ENCODE assay signal across 8 mouse cellular contexts in genomic region chr11:117655292-117656076, GRCm38 (mm10). TPM values are rescaled to one million over a fixed set of nuclear protein-coding genes. Genes with fewer than 3 reads are reported as not detected.
DNase-seq lines count a peak whose midpoint lies in the region; ATAC-seq and TF ChIP-seq lines count a peak whose summit lies in the region.

No protein-coding gene starts in this region.

- peak in 1 of 2 experiments; percentile 55; a peak in 2 of 4 replicates for TF ChIP-seq CTCF in CH12.LX (conservative IDR thresholded peaks at IDR 0.05 in 1 of 2, IDR thresholded peaks at IDR 0.05 in 1 of 2; ENCODE audit: low read depth in 2 of 2, low read length in 2 of 2)

- peak overlapping the region; percentile 98 for H3K9ac ChIP-seq in CH12.LX (ENCODE audit: insufficient read depth, low read depth)
- H3K9ac ChIP-seq in heart, embryonic 14.5 days (ENCODE audit: low read length): peak overlapping the region; percentile 97
- H3K9ac ChIP-seq in liver, embryonic 15.5 days: peak overlapping the region; percentile 84
- H3K9ac ChIP-seq in neural tube, embryonic 14.5 days (replicated peaks; ENCODE audit: low read depth, low read length): peak overlapping the region; percentile 99

- TF ChIP-seq EP300 in CH12.LX (IDR thresholded peaks at IDR 0.05; ENCODE audit: low read length): no peak; the same call in 1 of the 2 replicates

- TF ChIP-seq POLR2A in CH12.LX (IDR thresholded peaks at IDR 0.05; ENCODE audit: low read depth, low read length): 0 out of 2 replicates have a peak, but pooled peaks have one; percentile 19

- WGBS in forebrain, embryonic 10.5 days: under 1% methylated on average over 80 of the region's 80 CpGs
- WGBS in heart, embryonic 14.5 days: under 1% methylated on average over 65 of the region's 80 CpGs
- under 1% methylated on average over 80 of the region's 80 CpGs for WGBS in liver, embryonic 15.5 days (ENCODE audit: insufficient replicate concordance)
- WGBS in neural tube, embryonic 14.5 days: 0% methylated on average over 79 of the region's 80 CpGs

- peaks cover 0 to 6% of the 10 kb centered on the region in 2 experiments for H3K36me3 ChIP-seq in CH12.LX (replicated peaks in 1 of 2; ENCODE audit: control insufficient read depth in 1 of 2, insufficient read depth in 1 of 2, low read length in 1 of 2)
- no peaks in the 10 kb centered on the region for H3K36me3 ChIP-seq in forebrain, embryonic 10.5 days (replicated peaks)
- no peaks in the 10 kb centered on the region for H3K36me3 ChIP-seq in heart, embryonic 14.5 days (ENCODE audit: control insufficient read depth, insufficient read depth, low read length)
- no peaks in the 10 kb centered on the region for H3K36me3 ChIP-seq in liver, embryonic 15.5 days (replicated peaks)
- no peaks in the 10 kb centered on the region for H3K36me3 ChIP-seq in neural tube, embryonic 14.5 days (ENCODE audit: control insufficient read depth, insufficient read depth, low read length)

- H3K79me2 ChIP-seq in CH12.LX (replicated peaks; ENCODE audit: control insufficient read depth, extremely low read depth, insufficient read depth, poor library complexity, severe bottlenecking): peaks cover 54% of the 10 kb centered on the region

- peak overlapping the region; percentile 94 for H3K4me2 ChIP-seq in CH12.LX (ENCODE audit: insufficient read depth, low read depth, poor library complexity, severe bottlenecking)
- H3K4me2 ChIP-seq in heart, embryonic 14.5 days (ENCODE audit: low read length): peak overlapping the region; percentile 94
- H3K4me2 ChIP-seq in liver, embryonic 15.5 days: peak overlapping the region; percentile 96
- H3K4me2 ChIP-seq in neural tube, embryonic 14.5 days (ENCODE audit: low read depth, low read length): peak overlapping the region; percentile 90

- H3K4me1 ChIP-seq in CH12.LX (ENCODE audit: control insufficient read depth in 1 of 2, insufficient read depth in 2 of 2): peaks cover 6 to 60% of the 10 kb centered on the region in 2 experiments
- H3K4me1 ChIP-seq in forebrain, embryonic 10.5 days: peaks cover 54% of the 10 kb centered on the region
- H3K4me1 ChIP-seq in heart, embryonic 14.5 days (ENCODE audit: control insufficient read depth in 2 of 2, insufficient read depth in 2 of 2, low read length in 2 of 2): peaks cover 9 to 17% of the 10 kb centered on the region in 2 experiments
- H3K4me1 ChIP-seq in liver, embryonic 15.5 days (replicated peaks): peaks cover 48% of the 10 kb centered on the region
- H3K4me1 ChIP-seq in neural tube, embryonic 14.5 days (ENCODE audit: control insufficient read depth, insufficient read depth, low read length): peaks cover 34% of the 10 kb centered on the region

- DNase-seq in CH12.LX (ENCODE audit: extremely low read depth): peak; percentile 59
- DNase-seq in c-Kit-negative CD71-positive TER-119-positive erythroid progenitor cells, embryonic 14.5 days (ENCODE audit: low read depth, low spot score): peak; percentile 22
- peak; percentile 65 for DNase-seq in forebrain, embryonic 10.5 days (ENCODE audit: extremely low spot score, low spot score)
- peak; percentile 32 to 62 for DNase-seq in kidney, postnatal 25 days
- DNase-seq in thymus, adult 18-20 months: peak; percentile 48 to 67

- ATAC-seq in heart, embryonic 14.5 days (ENCODE audit: insufficient number of reproducible peaks, insufficient read depth, low FRiP score, low read depth): peak; percentile 5; the same call in 1 of the 2 replicates
- ATAC-seq in liver, embryonic 15.5 days (ENCODE audit: insufficient read depth): no peak; the same call in 1 of the 2 replicates
- peak; percentile 16; the same call in 1 of the 2 replicates for ATAC-seq in neural tube, embryonic 14.5 days (ENCODE audit: low read depth)

- no peak; the same call in 1 of the 2 replicates for TF ChIP-seq RAD21 in CH12.LX (IDR thresholded peaks at IDR 0.05; ENCODE audit: low read depth, low read length)

- H3K4me3 ChIP-seq in CH12.LX (replicated peaks in 1 of 3; ENCODE audit: low read depth in 2 of 3, low read length in 2 of 3, poor library complexity in 1 of 3): peak overlapping the region; percentile 72 to 92 (median 83)
- peak overlapping the region; percentile 92 for H3K4me3 ChIP-seq in forebrain, embryonic 10.5 days
- peak overlapping the region; percentile 80 to 89 for H3K4me3 ChIP-seq in heart, embryonic 14.5 days (ENCODE audit: control insufficient read depth in 1 of 2, insufficient read depth in 1 of 2, low read depth in 1 of 2, low read length in 2 of 2)
- peak overlapping the region; percentile 82 for H3K4me3 ChIP-seq in liver, embryonic 15.5 days (replicated peaks)
- peak overlapping the region; percentile 81 for H3K4me3 ChIP-seq in neural tube, embryonic 14.5 days (ENCODE audit: low read depth, low read length)

- H3K27me3 ChIP-seq in CH12.LX (replicated peaks): peaks cover 28% of the 10 kb centered on the region
- H3K27me3 ChIP-seq in forebrain, embryonic 10.5 days (ENCODE audit: poor library complexity, severe bottlenecking): peaks cover 25% of the 10 kb centered on the region
- H3K27me3 ChIP-seq in heart, embryonic 14.5 days (ENCODE audit: control insufficient read depth, insufficient read depth, low read length): 0 out of 2 replicates have a peak, but pooled peaks cover 6% of the 10 kb centered on the region
- H3K27me3 ChIP-seq in liver, embryonic 15.5 days: peaks cover 38% of the 10 kb centered on the region
- H3K27me3 ChIP-seq in neural tube, embryonic 14.5 days (ENCODE audit: control insufficient read depth, insufficient read depth, low read length): no peaks in the 10 kb centered on the region; the same call in 1 of the 2 replicates

- dilution Hi-C loops in CH12.LX (cut with MboI; ENCODE audit: extremely low pct_ligation_motif_present, extremely low pct_unique_long_range_greater_than_20kb, low sequenced_read_pairs): no loop called here

- H3K27ac ChIP-seq in CH12.LX (ENCODE audit: insufficient read depth, low read depth): peak overlapping the region; percentile 68
- H3K27ac ChIP-seq in forebrain, embryonic 10.5 days: peak overlapping the region; percentile 98
- H3K27ac ChIP-seq in heart, embryonic 14.5 days (replicated peaks in 1 of 2; ENCODE audit: control insufficient read depth in 1 of 2, insufficient read depth in 1 of 2, low read depth in 2 of 2, low read length in 2 of 2): peak overlapping the region; percentile 85 to 95; a peak in 3 of 4 replicates
- H3K27ac ChIP-seq in liver, embryonic 15.5 days (replicated peaks): peak overlapping the region; percentile 83
- peak overlapping the region; percentile 97 for H3K27ac ChIP-seq in neural tube, embryonic 14.5 days (ENCODE audit: low read depth, low read length)

- H3K9me3 ChIP-seq in CH12.LX (replicated peaks; ENCODE audit: low read length): no peaks in the 10 kb centered on the region
- no peaks in the 10 kb centered on the region for H3K9me3 ChIP-seq in forebrain, embryonic 10.5 days
- no peaks in the 10 kb centered on the region for H3K9me3 ChIP-seq in heart, embryonic 14.5 days (ENCODE audit: control insufficient read depth, low read length)
- no peaks in the 10 kb centered on the region for H3K9me3 ChIP-seq in liver, embryonic 15.5 days (replicated peaks)
- H3K9me3 ChIP-seq in neural tube, embryonic 14.5 days (ENCODE audit: control insufficient read depth, low read length): no peaks in the 10 kb centered on the region

- in situ Hi-C loops in CH12.LX (cut with MboI; ENCODE audit: low pct_ligation_motif_present, low pct_unique_long_range_greater_than_20kb, low sequenced_read_pairs): no loop called here

TF ChIP-seq in CH12.LX, 34 proteins besides CTCF, POLR2A, EP300 and RAD21 (continues in another document):
- TF ChIP-seq NELFE (IDR thresholded peaks at IDR 0.05; ENCODE audit: low read depth, low read length) (no peak), CHD2 (IDR thresholded peaks at IDR 0.05; ENCODE audit: low read length) (peak; percentile 58; the same call in 1 of the 2 replicates), UBTF (IDR thresholded peaks at IDR 0.05; ENCODE audit: low read depth, low read length) (peak; percentile 93), ZNF384 (IDR thresholded peaks at IDR 0.05; ENCODE audit: low read depth, low read length) (no peak), TCF12 (IDR thresholded peaks at IDR 0.05; ENCODE audit: low read depth, low read length) (peak; percentile 52; the same call in 1 of the 2 replicates), MXI1 (IDR thresholded peaks at IDR 0.05; ENCODE audit: low read depth, low read length) (peak; percentile 80; the same call in 1 of the 2 replicates), MAX (IDR thresholded peaks at IDR 0.05; ENCODE audit: low read length) (peak; percentile 59; the same call in 1 of the 2 replicates), RCOR1 (conservative IDR thresholded peaks at IDR 0.05; ENCODE audit: low read depth, low read length) (peak; percentile 80; the same call in 1 of the 2 replicates), SMC3 (IDR thresholded peaks at IDR 0.05; ENCODE audit: low read depth, low read length) (peak; percentile 19), ZMIZ1 (IDR thresholded peaks at IDR 0.05; ENCODE audit: low read depth, low read length) (peak; percentile 38; the same call in 1 of the 2 replicates), POLR2AphosphoS2 (IDR thresholded peaks at IDR 0.05; ENCODE audit: low read depth, low read length) (no peak), MEF2A (IDR thresholded peaks at IDR 0.05; ENCODE audit: borderline replicate concordance, low read depth, low read length) (0 out of 2 replicates have a peak, but pooled peaks have one; percentile 41), SIN3A (IDR thresholded peaks at IDR 0.05; ENCODE audit: low read length) (peak; percentile 94; the same call in 1 of the 2 replicates), ELF1 (IDR thresholded peaks at IDR 0.05; ENCODE audit: low read depth, low read length) (0 out of 2 replicates have a peak, but pooled peaks have one; percentile 43), E2F4 (IDR thresholded peaks at IDR 0.05; ENCODE audit: insufficient replicate concordance, low read depth, low read length) (0 out of 2 replicates have a peak, but pooled peaks have one; percentile 15), JUND (conservative IDR thresholded peaks at IDR 0.05; ENCODE audit: low read depth, low read length) (no peak), BHLHE40 (IDR thresholded peaks at IDR 0.05; ENCODE audit: low read depth, low read length) (no peak), HCFC1 (IDR thresholded peaks at IDR 0.05; ENCODE audit: low read depth, low read length) (peak; percentile 23; the same call in 1 of the 2 replicates), KAT2A (IDR thresholded peaks at IDR 0.05; ENCODE audit: insufficient replicate concordance, low read length) (0 out of 2 replicates have a peak, but pooled peaks have one; percentile 41)

RNA-seq across cellular contexts. Expression of gene Tnrc6c, which starts 1.4 kb away (rescaled TPM):
- total RNA-seq in CH12.LX (2012; rRNA removed) (16.7 and 17.2 TPM in 2 replicates), CH12.LX (2014; rRNA removed) (6.1 and 6.9 TPM in 2 replicates)
- polyA plus RNA-seq in CH12.LX (2012; ENCODE audit: insufficient read length, low read depth): 12.2 and 12.8 TPM in 2 replicates
- 11.3 and 12.0 TPM in 2 replicates for polyA plus RNA-seq in forebrain, embryonic 10.5 days (2016; fragmentation: Nextera tagmentation; extraction: Ambion mirVana)
- 8.7 and 8.9 TPM in 2 replicates for polyA plus RNA-seq in heart, embryonic 14.5 days (2014; fragmentation: Nextera tagmentation; extraction: Ambion mirVana)
- 2.4 and 3.0 TPM in 2 replicates for polyA plus RNA-seq in liver, embryonic 15.5 days (2015; fragmentation: Nextera tagmentation; extraction: Ambion mirVana)
- 30.6 and 32.5 TPM in 2 replicates for polyA plus RNA-seq in neural tube, embryonic 14.5 days (2014; fragmentation: Nextera tagmentation; extraction: Ambion mirVana)
